Mouse (Mus musculus): ENCODE measurements around the gene Nup98.

Gene Nup98

DNA sequence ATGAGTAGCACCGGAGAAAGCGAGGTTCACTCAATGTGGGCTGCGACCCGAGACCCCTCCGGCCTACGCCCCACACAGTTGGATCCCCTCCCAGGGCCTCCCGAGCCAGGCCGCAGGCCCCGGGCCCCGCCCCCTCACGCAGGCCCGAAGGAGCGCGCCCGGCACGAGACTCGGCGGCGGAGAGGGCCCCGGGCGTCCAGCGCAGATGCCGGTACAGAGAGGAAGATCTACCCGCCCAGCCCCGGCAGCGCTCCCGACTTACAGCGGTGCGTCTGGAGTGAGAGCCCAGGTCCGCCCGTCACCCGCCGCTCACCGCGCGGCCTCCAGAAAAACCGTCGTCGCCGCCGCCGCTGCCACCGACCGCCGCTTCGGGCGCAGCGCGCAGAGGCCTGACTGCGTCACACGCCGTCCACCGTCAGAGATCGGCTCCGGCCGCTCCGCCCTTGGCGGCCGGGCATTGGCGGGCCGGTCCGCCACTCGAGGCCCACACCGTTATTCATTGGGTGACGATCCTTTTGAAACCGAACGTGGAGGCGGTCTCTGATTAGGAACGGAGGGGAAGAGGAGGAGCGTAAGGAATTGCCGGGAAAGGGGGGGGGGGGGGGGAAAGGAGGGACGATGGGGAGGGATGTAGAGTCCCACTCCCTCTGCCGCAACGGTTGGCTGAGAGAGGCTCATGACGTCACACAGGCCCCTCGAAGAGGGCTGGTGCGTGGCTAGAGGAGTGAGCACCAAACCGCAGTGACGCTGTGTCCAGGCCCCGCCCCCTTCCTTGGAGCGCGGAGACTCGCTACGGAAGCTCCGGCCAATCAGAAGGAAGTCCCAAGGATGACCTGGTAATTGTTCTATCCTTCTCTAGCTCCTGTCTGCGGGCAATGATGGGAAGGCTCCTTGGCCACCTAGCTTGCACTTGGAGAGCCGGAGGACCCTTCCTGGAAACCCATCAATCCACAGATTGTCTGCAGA lies at the start of gene Nup98, which contains the start of gene Pgap2:
Gene Nup98 (minus strand): TSS at position 421 of the 966 bp plus-strand sequence.
Gene Pgap2 (plus strand): TSS at position 453 of the 966 bp plus-strand sequence.
- DNase-seq (ENCODE audit: low read depth), result peak; percentile 99

DNA sequence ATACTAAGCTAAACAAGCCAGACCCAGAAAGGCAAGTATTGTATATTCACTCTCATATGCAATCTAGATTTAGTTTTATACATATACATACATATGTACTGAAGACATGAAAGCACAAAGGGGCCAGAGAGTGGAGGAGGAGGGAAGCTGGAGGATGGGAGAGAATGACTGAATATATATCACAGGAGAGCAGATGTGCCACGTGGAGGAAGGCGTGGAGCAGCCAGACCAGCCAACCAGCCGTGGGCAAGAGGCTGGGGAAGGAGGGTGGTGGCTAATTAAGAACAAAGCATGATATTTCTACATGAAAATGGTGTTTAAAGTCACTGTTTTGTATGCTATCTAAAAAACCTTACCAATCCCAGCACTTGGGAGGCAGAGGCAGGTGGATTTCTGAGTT lies 48.8 kb upstream of the Nup98 start:
- DNase-seq (ENCODE audit: low read depth), result no peak

DNA sequence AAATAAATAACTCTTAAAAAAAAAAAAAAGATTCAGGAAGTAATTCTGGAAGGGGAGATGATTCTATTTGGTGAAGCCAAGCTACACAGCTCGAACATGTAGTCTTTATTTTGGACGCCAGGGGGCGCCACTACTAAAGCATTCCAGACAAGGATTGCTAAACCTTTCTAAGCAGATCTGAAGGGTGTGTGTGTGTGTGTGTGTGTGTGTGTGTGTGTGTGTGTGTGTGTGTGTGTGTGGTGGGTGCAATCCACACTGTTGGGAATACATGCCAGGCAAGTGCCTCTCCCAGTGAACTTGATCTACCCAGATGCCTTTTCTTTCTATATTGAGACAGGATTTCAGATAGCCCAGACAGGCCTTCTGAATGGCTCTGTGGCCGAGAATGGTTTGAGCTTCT lies 48.2 kb upstream of the Nup98 start:
- peak; percentile 72 for DNase-seq (ENCODE audit: low read depth)

DNA sequence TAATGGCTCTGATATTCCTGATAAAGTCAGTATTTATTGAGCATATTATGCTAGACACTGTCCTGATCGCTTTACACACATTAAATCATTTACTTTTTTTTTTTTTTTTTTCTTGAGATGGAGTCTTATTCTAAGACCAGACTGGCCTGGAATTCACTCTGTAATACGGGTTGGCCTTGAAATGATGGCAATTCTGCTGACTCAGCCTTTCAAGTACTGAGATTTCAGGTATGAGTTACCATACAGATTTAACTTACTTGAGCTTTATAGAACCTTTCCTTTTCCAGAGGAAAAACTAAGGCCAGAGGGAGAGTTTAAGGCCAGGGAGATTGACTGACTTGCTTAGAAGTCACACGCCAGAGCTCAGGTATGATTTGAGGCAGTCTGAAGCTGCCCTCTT lies 46.7 kb upstream of the Nup98 start:
- no peak for DNase-seq (ENCODE audit: low read depth)

DNA sequence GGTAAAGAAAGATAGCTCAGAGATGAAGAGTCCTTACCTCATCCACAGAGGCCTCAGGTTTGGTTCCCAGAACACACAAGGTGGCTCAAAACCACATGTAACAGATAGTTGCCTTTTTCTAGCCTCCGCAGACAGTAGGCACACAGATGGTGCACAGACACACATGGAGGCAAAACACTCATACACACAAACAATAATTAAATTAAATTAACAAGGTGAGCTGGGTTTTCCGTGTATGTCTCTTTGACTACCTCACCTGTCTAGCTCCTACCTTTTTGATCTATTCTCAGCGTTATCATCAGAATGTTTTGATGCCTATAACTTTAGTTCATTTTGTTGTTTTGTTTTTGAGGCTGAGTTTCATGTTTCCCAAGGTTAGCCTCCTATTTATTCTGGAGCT lies 46.0 kb upstream of the Nup98 start, which contains the start of gene Rhog:
Gene Rhog (minus strand): TSS at position 101 of the 400 bp plus-strand sequence.
- DNase-seq (ENCODE audit: low read depth), result no peak

DNA sequence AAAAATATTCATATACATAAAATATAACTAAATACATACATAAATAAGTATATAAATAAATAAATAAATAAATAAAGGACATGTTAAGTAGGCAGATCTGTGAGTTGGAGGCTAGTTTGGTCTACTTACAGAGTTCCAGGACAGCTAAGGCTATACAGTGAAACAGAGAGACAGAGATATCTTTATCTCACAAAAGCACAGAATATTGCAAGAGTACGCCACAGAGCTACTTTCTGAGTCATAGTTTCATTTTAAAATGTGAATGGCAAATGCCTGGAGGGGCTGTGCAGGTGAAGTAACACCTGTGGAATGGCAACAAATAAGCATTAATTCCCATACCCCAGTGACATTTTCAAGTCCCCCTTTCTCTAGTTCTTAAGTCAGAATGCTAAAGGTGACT lies 43.7 kb upstream of the Nup98 start:
- no peak for DNase-seq (ENCODE audit: low read depth)

DNA sequence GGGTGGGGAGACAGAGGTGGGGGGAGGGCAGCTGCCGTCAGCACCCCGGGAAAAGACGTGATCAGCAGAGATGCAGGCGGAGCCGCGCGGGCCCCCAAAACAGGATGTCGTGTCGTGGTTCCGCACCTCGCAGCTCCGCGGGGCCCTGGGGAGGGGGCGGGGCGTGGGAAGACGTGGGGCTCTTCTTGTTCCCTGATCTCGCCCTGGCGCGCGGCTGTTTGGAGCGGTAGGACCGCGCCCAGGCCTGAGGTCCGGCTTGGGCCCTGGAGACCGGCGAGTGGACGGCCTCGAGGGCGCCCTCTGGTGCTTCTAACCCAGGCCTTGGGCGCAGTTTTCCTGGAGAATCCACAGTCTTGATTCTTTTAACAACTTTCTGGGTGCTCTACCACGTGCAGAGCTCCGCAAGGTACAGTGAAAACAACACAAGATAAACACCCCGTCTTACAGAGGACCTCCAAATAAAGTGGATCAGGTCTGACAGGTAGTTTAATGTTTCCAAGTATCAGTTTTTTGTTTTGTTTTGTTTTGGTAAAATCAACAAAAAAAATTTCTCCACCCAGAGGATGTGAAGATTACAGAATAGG lies 40.7 kb upstream of the Nup98 start:
- peak; percentile 68 for DNase-seq (ENCODE audit: low read depth)

DNA sequence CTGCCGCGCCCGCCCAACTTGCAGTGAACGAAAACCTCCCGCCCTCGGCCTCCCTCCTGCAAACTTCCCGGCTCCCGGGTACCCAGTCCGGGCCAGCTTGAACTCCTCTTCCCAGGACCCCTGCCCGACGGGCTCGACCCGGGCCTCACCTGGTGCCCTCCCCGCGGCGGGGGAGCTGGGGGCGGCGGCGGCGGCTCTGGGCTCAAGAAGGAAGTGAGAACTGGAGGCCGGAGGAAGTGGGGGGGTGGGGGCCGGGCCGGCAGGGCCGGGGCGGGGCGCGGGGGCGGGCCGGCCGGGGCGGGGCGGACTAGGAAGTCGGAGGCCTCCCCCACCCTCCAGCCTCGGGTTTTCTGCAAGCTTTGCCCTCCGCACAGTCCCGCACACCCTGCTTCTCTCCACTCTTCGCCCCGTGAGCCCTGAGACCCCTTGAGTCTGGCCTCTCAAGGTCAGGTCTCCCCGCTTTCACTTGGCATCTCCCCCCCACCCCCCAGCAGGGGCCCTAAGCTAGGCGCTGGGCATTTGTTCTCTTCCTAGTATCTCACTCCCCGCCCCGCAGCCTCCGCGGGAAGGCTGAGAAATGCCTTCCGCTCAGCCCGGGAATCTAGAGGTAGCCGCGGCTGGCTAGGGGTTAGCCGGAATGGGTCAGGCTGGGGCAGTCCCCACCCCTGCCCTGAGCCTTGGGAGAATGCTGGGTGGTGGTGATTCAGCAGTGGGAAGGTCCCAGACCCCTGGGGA lies 40.1 kb upstream of the Nup98 start:
- DNase-seq (ENCODE audit: low read depth), result no peak

DNA sequence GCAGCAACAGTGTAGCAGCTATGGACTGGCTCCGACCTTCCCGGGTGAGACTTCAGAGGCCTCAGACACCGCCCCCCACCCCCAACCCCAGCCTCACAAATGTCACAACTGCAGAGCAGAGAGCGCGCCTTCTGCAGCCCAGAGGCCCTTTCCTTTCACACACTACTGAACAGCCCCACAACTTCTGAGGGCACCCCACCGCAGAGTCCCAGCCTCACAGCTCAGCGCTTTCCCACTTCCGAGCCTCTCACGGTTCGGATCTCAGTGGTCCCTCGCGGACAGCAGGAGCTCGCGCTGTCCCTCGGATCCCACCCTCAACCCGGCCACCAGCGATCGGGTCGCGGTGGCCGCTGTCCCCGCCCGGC lies 39.5 kb upstream of the Nup98 start:
- DNase-seq (ENCODE audit: low read depth), result no peak

DNA sequence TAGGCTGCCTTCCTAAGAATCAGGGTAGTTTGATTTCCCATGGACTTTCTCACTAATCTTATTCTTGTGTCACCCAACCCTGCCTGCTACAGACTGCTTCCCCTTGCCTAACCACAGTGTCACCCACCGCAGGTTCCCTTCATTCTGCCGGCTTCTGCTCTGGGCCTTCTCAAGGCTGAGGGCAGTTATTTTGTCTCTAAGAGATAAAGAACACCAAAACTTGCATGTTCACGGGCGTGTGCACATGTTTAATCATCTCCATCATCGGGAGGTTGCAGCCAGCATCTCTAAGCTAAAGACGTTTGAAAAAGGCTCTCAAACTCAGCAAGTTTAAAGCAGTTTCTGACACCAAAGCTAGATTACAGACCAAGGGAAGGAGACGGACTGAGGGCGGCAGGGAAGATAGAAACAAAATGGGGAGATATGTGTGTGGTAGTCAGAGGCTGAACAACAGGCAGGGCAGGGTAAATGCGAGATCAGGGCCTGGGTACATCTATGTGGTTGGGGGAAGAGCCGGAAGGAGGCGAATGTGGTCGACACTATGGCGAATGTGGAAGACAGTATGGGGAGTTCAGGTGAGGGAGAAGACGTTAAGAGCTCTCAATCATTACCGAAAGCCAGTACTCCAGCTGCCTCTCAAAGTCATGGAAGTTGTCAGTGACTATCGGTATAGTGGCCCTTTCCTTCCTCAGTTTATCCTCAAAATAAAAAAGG lies 38.9 kb upstream of the Nup98 start:
- DNase-seq (ENCODE audit: low read depth), result no peak

DNA sequence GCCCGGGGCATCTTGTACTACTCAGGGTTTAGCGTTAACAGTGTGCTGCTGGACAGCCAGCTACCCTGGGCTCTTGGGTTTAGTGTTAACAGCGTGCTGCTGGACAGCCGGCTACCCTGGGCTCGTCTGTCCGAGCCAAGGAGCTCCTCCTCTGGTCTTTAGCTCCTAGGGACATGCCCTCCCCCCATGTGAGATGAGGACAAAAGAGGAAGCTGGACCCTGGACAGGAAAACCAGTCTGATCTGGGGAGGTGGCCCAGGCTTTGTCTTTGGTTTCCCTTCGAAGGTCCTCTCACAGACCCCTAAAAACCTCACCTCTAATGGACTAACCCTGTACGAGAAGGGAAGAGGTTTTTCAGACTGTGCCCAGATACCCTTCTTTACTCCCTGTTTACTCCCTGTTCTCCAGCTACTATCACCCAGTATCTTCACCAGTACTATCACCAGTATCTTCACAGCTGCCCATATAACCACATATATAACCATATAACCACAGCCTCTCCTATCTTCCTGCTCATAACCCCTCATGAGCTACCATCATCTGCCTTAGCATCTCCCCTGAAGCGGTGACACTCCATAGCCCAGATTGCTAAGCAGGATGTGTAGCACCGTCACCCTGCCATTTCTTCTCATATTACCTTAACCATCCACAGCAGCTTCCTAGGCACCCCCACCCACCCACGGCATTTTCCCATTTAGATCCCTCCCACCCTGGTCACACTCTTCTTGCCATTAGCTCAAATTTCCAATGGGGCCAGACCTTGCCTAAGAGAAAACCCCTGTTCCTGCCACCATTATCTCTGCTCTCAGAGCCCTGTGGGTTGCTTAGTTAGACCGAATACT lies 37.2 kb upstream of the Nup98 start:
- no peak for DNase-seq (ENCODE audit: low read depth)

DNA sequence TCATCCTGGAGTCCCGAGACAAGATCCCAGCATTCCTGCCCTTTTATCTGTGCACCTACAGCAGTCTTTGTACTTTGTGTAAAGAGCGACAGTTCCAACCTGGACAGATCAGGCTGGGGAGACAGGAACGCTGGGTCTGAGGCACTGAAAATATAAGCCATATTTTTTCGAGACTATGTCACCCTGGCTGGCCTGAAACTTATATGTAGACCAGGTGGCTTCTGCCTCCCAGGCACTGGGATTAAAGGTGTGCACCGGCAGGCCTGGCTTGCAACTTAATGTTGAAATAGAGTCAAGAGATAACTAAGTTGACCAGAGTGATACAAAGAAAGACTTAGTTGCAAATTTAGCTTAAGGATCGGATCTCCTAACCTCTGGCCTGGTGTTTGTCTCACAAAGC lies 36.3 kb upstream of the Nup98 start:
- DNase-seq (ENCODE audit: low read depth), result no peak

DNA sequence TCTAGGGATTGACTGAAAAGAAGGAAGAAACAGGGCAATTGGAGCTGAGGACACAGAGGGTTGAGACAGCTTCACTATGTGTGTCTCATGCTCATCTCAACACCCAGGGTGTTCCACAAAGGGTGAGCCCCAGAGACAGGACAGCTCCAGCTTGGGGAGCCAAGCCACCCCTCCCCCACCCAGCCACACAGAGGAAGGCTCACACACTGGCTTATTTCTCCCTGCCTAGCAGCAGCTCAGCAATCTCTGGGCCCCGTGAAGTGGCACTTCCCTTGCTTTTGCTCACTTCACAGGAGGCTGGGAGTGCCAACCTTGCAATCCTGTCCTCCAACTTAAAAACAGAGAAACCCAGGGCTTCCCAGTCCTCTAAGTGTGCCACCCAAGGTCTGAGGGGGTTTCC lies 35.8 kb upstream of the Nup98 start:
- no peak for DNase-seq (ENCODE audit: low read depth)

DNA sequence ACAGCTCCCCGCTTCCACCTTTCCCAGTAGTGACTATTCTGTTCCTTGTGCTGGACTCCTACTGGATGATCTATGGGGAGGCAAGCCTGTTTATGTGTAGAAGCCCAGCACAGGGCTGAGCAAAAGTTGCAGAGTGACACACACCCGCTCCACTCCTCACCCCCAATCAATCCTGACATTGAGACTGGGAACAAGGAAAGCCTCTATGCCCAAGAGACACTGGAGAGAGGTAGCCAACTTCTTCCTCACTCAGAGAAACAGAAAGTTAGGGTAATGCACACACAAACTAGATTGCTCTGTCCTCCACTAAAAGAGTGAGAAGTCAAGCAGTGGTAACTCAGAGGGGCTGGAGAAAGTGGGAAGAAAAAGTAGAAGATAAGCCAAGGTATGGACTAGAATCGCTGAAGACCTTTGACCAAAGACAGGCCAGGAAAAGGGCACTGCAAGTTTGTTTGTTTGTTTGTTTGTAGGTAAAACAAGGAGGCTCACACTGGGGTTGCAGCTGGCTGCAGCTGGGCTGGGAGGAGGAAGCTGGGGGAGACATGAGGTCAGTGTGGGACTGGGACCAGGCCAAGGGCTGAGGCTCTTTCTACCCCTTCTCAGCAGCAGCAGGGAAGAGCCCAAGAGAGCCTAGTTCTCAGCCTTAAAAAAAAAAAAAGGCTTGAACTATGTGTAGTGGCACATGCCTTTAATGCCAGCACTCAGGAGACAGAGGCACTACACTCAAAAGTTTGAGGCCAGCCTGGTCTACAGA lies 35.0 kb upstream of the Nup98 start:
- DNase-seq (ENCODE audit: low read depth), result no peak

DNA sequence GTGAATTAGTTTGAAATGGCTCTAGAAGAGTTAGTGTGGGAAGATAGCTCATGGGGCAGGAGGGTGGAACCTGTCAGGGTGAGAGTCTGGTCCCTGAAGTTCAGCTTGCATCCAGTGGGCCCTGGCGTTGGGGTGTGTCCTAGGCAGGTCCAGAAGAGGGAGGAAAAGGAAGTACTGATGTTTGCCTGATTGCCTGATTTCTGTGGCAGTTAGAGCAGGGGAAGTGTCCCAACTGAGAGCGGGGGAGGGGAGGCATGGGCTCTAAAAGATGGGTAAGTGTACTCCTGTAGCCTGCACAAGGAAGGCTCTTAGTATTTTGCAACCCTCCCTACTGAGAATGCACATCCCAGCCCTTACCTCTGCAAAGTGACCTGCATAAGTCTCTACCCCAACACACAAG lies 33.9 kb upstream of the Nup98 start:
- no peak for DNase-seq (ENCODE audit: low read depth)

DNA sequence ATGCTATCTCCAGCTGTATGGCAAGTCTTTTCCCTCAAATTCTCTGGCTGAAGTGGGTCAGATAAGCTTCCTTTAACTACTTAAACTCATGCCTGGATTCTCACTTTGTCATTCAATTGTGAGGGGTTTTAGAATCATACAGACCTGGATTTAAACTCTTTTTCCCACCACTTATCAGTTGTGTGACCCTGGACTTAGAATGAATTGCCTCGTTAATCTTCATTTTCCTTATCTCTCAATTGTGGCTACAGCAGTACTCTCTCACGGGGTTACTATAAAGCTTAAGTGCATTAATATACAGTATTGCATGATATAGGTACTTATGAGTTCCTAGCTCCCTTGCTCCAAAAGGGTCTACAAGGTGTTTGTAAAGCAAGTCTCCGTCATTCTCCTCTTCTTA lies 32.9 kb upstream of the Nup98 start:
- DNase-seq (ENCODE audit: low read depth), result no peak

DNA sequence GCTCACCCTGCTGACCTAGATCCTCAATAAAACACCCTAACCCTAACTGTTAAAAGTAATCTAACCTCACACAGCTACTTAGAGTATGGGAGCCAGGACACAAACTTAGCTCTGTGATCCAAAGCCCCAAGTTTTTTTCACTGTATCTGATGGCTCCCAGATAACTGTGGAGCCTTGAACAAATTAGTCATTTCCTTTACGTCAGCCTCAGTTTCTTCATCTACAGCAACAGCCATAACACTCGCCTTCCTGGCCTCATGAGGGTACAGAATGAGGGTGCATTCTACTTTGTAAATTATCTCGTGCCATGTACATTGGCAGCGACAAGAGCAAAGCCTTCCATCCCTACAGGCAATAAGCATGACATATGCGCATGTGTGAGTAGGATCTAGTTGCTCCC lies 32.4 kb upstream of the Nup98 start:
- no peak for DNase-seq (ENCODE audit: low read depth)

DNA sequence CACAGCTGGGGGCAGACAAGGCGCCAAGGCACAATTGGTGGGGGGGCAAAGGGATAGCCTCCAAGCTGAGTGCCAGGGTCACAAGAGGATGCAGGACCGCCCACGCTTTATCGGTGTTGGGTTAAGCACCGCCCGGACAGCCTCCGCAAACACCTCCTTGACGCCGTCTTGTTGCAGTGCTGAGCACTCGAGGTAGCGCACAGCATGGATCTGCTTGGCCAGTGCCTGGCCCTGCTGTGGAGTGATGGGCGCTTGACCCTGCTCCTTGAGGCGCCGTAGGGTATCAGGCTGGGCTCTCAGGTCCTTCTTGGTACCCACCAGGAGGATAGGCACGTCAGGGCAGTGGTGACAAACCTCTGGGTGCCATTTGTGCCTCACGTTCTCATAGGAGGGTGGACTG lies 29.6 kb upstream of the Nup98 start:
- no peak for DNase-seq (ENCODE audit: low read depth)

DNA sequence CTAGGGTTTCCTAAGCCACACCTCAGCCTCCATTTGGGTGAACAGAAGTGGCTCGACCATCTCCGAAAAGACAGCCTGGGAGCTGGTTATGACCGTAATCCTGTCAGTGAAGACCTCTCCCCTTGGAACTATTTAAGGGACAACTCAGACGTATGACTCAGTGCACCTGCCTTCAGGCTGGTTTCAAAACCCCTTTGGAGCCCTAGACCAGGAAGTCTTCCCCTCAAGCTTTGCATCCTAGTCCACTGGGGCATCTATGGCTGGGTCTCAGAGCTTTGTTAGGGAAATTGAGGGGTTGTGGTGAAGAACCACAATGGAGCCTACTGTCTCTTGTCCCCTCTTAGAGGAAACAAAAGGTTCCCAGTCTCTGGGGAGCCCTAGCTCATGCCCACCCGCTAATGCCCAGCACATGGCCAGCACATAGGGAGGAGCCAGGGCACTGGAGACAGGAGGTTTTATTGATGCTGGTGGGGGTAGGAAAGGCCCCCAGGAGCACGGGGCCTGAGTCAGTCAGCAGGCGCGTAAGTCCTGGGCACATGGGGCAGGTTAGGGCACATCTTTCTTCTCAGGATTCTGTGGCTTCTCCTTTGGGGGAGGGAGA lies 28.8 kb upstream of the Nup98 start:
- no peak for DNase-seq (ENCODE audit: low read depth)

DNA sequence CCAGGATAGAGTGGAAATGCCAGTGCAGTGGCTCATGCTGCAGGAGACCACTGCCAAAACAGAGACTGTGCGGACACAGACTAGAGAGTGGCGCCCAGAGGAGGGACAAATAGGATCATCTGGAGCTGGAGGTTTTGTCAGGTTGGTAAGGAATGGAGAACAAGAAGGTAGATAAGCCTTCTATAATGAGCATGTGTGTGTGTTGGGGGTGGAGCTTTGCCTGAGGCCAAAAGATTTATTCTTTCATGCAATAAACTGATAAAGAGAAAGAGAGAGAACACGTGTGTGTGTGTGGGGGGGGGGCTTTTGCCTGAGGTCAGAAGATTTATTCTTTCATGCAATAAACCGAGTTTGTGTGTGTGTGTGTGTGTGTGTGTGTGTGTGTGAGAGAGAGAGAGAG lies 23.1 kb upstream of the Nup98 start:
- no peak for DNase-seq (ENCODE audit: low read depth)

All from c-Kit-positive CD71-positive TER-119-negative erythroid progenitor cells, embryonic 14.5 days (primary cell).